Mouse (Mus musculus): Measurements from ENCODE around the gene Slc35c1. TPM values are rescaled to one million over a fixed set of nuclear protein-coding genes. Genes with fewer than 3 reads are reported as not detected.

Gene Slc35c1
- polyA plus RNA-seq, 1 experiment from 2014 or later, result 15.4 TPM

GRCm38 (mm10) chr2:92403776-92404319 lies 56.5 kb downstream of the Slc35c1 start:
- Histone ChIP-seq H3K27me3 (ENCODE audit: control insufficient read depth, insufficient read depth, low read length) (no peaks in the 10 kb centered on the region), H3K4me1 (replicated peaks; ENCODE audit: control insufficient read depth, insufficient read depth, low read length) (peaks cover 18% of the 10 kb centered on the region; the same call in 1 of the 2 replicates), H3K4me2 (replicated peaks) (no peak overlapping the region), H3K4me3 (replicated peaks; ENCODE audit: low read length) (no peak overlapping the region), H3K36me3 (replicated peaks; ENCODE audit: control insufficient read depth, insufficient read depth) (peaks cover 52% of the 10 kb centered on the region), H3K9ac (no peak overlapping the region), H3K9me3 (ENCODE audit: control insufficient read depth, low read length) (no peaks in the 10 kb centered on the region), H3K27ac (no peak overlapping the region)
- 94% methylated on average over 5 of the region's 5 CpGs for WGBS
- DNase-seq (ENCODE audit: low spot score) (no peak), ATAC-seq (ENCODE audit: low FRiP score) (no peak)

Other genes starting within 250 kb of the Slc35c1 start
- 32.7 TPM in 2 replicates for gene Pex16, start 85.9 kb downstream of the Slc35c1 start, polyA plus RNA-seq (2014; fragmentation: Nextera tagmentation; extraction: Ambion mirVana)
- gene Large2, start 85.7 kb downstream of the Slc35c1 start, polyA plus RNA-seq (2014; fragmentation: Nextera tagmentation; extraction: Ambion mirVana), result 2.0 and 2.4 TPM in 2 replicates
- 2.9 and 4.2 TPM in 2 replicates for gene 1700029I15Rik, start 78.0 kb downstream of the Slc35c1 start, polyA plus RNA-seq (2014; fragmentation: Nextera tagmentation; extraction: Ambion mirVana)
- gene Mapk8ip1, start 59.3 kb downstream of the Slc35c1 start, polyA plus RNA-seq (2014; fragmentation: Nextera tagmentation; extraction: Ambion mirVana), result 68.8 and 74.5 TPM in 2 replicates
- 34.6 and 35.5 TPM in 2 replicates for gene Cry2, start 26.5 kb downstream of the Slc35c1 start, polyA plus RNA-seq (2014; fragmentation: Nextera tagmentation; extraction: Ambion mirVana)
- 20.0 and 26.1 TPM in 2 replicates for gene Chst1, start 139.2 kb upstream of the Slc35c1 start, polyA plus RNA-seq (2014; fragmentation: Nextera tagmentation; extraction: Ambion mirVana)

All from hindbrain, embryonic 14.5 days (tissue).